Mouse (Mus musculus) limb, embryonic 13.5 days (tissue): Measurements from ENCODE around the gene Zbtb2. TPM values are rescaled to one million over a fixed set of nuclear protein-coding genes. Genes with fewer than 3 reads are reported as not detected.

Experiments
- ATAC-seq: fragments of 200-750 bp; cut with Nextera tagmentation; 2 replicates; pipeline ENCODE4 v1.8.0; 2017; ENCODE audit warnings: low read depth, moderate number of reproducible peaks, moderate TSS enrichment; ENCODE audit not compliant: low FRiP score
- H3K27ac ChIP-seq: fragments of 300-500 bp; sonication (generic); 2 replicates; pipeline ENCODE4 v1.5.1; 2015; ENCODE audit warnings: inconsistent platforms, mild to moderate bottlenecking, moderate library complexity
- H3K27me3 ChIP-seq: fragments of 300-500 bp; sonication (generic); 2 replicates; pipeline ENCODE4 v1.6.1; 2015; ENCODE audit warnings: mild to moderate bottlenecking, inconsistent platforms
- H3K36me3 ChIP-seq: fragments of 300-500 bp; sonication (generic); 2 replicates; pipeline ENCODE4 v1.6.1; 2015; ENCODE audit warnings: inconsistent platforms, mild to moderate bottlenecking, moderate library complexity
- H3K4me1 ChIP-seq: fragments of 300-500 bp; sonication (generic); 2 replicates; pipeline ENCODE4 v1.6.1; 2015; ENCODE audit warnings: inconsistent platforms
- H3K4me2 ChIP-seq: fragments of 300-500 bp; sonication (generic); replicated peaks from 2 replicates; pipeline ENCODE4 v1.6.1; 2015; ENCODE audit warnings: inconsistent platforms, mild to moderate bottlenecking, moderate library complexity
- H3K4me3 ChIP-seq: fragments of 300-500 bp; sonication (generic); 2 replicates; pipeline ENCODE4 v1.5.1; 2015; ENCODE audit warnings: moderate library complexity, mild to moderate bottlenecking, inconsistent platforms
- H3K9ac ChIP-seq: fragments of 300-500 bp; sonication (generic); 2 replicates; pipeline ENCODE4 v1.6.1; 2015; ENCODE audit warnings: mild to moderate bottlenecking, inconsistent platforms
- H3K9me3 ChIP-seq: fragments of 300-500 bp; sonication (generic); 2 replicates; pipeline ENCODE4 v1.6.1; 2016; ENCODE audit warnings: inconsistent platforms
- WGBS: fragments of 180-500 bp; shearing (Covaris S2); methylation state at CpG from one replicate; pipeline ENCODE4 v1.1.7; 2015; 5-methylcytosine and 5-hydroxymethylcytosine counted together
- polyA plus RNA-seq: library from polyadenylated mRNA; unstranded; fragments of >200 nt; fragmentation: Nextera tagmentation; extraction: Ambion mirVana; gene quantifications from 2 replicates; pipeline ENCODE4 v1.2.1, GENCODE M21; 2015

Zbtb2 gene
- polyA plus RNA-seq, 1 experiment from 2014 or later = 16.4 TPM

DNA sequence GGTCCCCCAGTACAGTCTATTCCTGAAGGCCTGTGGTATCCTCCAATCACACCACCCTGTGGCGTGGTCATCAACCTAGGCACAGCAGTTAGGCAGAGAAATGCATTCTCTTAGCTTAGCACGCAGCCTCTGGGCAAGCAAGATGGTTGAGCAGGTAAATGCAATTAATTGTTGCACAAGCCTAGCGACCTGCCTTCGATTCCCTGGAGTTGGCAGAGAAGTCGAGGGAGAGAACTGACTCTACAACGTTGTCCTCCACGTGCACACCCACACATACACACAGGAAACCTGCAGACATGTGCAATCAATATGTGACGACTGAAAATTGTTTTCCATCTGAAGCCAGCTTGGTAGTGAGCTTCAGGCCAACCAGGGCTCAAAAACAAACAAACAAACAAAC is 64.0 kb downstream of the Zbtb2 start:
- no peak for ATAC-seq
- no peaks in the 10 kb centered on the region; the same call in 1 of the 2 replicates for H3K9me3 ChIP-seq
- no peak overlapping the region for H3K4me2 ChIP-seq
- no peak overlapping the region for H3K4me3 ChIP-seq
- H3K27ac ChIP-seq = no peak overlapping the region
- WGBS = 73% methylated on average over 8 of the region's 8 CpGs
- peaks cover 16% of the 10 kb centered on the region for H3K4me1 ChIP-seq
- H3K36me3 ChIP-seq = no peaks in the 10 kb centered on the region
- H3K27me3 ChIP-seq = no peaks in the 10 kb centered on the region
- no peak overlapping the region for H3K9ac ChIP-seq

Other genes with a start within 250 kb of the Zbtb2 start
- gene Akap12, start 121.7 kb downstream of the Zbtb2 start, polyA plus RNA-seq = 29.7 and 30.9 TPM in 2 replicates
- gene Rmnd1, start 44.3 kb upstream of the Zbtb2 start, polyA plus RNA-seq = 52.3 and 54.8 TPM in 2 replicates
- gene Armt1, start 44.4 kb upstream of the Zbtb2 start, polyA plus RNA-seq = 21.6 and 22.2 TPM in 2 replicates
- gene Ccdc170, start 94.4 kb upstream of the Zbtb2 start, polyA plus RNA-seq = 0.20 TPM in 1 of 2 replicates, not detected in the other
- gene Esr1, start 223.5 kb upstream of the Zbtb2 start, polyA plus RNA-seq = 0.86 and 0.92 TPM in 2 replicates